Mouse (Mus musculus) heart, postnatal 0 days (tissue): ENCODE measurements around the gene Nrarp. TPM values are rescaled to one million over a fixed set of nuclear protein-coding genes. Genes with fewer than 3 reads are reported as not detected.

Source experiments
- ATAC-seq: fragments of 200-750 bp; cut with Nextera tagmentation; 2 replicates; pipeline ENCODE4 v1.8.0; 2017; ENCODE audit warnings: low read depth, moderate number of reproducible peaks, moderate library complexity; ENCODE audit not compliant: insufficient read depth
- DNase-seq: peaks from one replicate; pipeline ENCODE4 v3.0.0-alpha.2; 2016; ENCODE audit warnings: low spot score
- H3K27ac ChIP-seq: fragments of 300-500 bp; sonication (generic); 2 replicates; pipeline ENCODE4 v1.5.1; 2014; ENCODE audit warnings: low read depth, mild to moderate bottlenecking
- H3K27me3 ChIP-seq: fragments of 300-500 bp; sonication (generic); 2 replicates; pipeline ENCODE4 v1.6.1; 2014; ENCODE audit warnings: low read length, mixed read lengths; ENCODE audit not compliant: control insufficient read depth, insufficient read depth
- H3K36me3 ChIP-seq: fragments of 300-500 bp; sonication (generic); replicated peaks from 2 replicates; pipeline ENCODE4 v1.6.1; 2014; ENCODE audit warnings: low read length, mixed read lengths; ENCODE audit not compliant: control insufficient read depth, insufficient read depth
- H3K4me1 ChIP-seq: fragments of 300-500 bp; sonication (generic); 2 replicates; pipeline ENCODE4 v1.6.1; 2014; ENCODE audit warnings: antibody characterized with exemption; ENCODE audit not compliant: control insufficient read depth, insufficient read depth
- H3K4me2 ChIP-seq: fragments of 300-500 bp; sonication (generic); 2 replicates; pipeline ENCODE4 v1.6.1; 2014; ENCODE audit warnings: low read depth, mild to moderate bottlenecking, low read length, moderate library complexity
- H3K4me3 ChIP-seq: fragments of 300-500 bp; sonication (generic); 2 replicates; pipeline ENCODE4 v1.5.1; 2014; ENCODE audit warnings: low read depth, low read length
- H3K9ac ChIP-seq: fragments of 300-500 bp; sonication (generic); replicated peaks from 2 replicates; pipeline ENCODE4 v1.6.1; 2014; ENCODE audit warnings: low read depth, low read length, mixed read lengths
- H3K9me3 ChIP-seq: fragments of 300-500 bp; sonication (generic); replicated peaks from 2 replicates; pipeline ENCODE4 v1.6.1; 2016; ENCODE audit warnings: low read length; ENCODE audit not compliant: control insufficient read depth
- CTCF ChIP-seq: IDR thresholded peaks from 2 replicates; pipeline ENCODE4 v1.5.1; 2016; ENCODE audit warnings: antibody characterized with exemption, control low read depth, low read depth
- EP300 ChIP-seq: IDR thresholded peaks from 2 replicates; pipeline ENCODE4 v1.6.1; 2016; ENCODE audit warnings: antibody characterized with exemption, low read depth
- WGBS: fragments of 180-500 bp; shearing (Covaris S2); extraction: QIAGEN DNeasy Blood & Tissue Kit; methylation state at CpG from one replicate; pipeline ENCODE4 v1.1.7; 2014; 5-methylcytosine and 5-hydroxymethylcytosine counted together
- polyA plus RNA-seq: library from polyadenylated mRNA; unstranded; fragments of >200 nt; fragmentation: Nextera tagmentation; extraction: Ambion mirVana; gene quantifications from 2 replicates; pipeline ENCODE4 v1.2.1, GENCODE M21; 2015
- total RNA-seq: library from RNA; depleted of rRNA; stranded (reverse); fragments of >200 nt; gene quantifications from 2 replicates; pipeline ENCODE4 v1.2.3, GENCODE M21; 2014; ENCODE audit warnings: low replicate concordance

The Nrarp gene
- total and polyA plus RNA-seq, 2 experiments from 2014 or later = 8.8 to 38.1 TPM

DNA sequence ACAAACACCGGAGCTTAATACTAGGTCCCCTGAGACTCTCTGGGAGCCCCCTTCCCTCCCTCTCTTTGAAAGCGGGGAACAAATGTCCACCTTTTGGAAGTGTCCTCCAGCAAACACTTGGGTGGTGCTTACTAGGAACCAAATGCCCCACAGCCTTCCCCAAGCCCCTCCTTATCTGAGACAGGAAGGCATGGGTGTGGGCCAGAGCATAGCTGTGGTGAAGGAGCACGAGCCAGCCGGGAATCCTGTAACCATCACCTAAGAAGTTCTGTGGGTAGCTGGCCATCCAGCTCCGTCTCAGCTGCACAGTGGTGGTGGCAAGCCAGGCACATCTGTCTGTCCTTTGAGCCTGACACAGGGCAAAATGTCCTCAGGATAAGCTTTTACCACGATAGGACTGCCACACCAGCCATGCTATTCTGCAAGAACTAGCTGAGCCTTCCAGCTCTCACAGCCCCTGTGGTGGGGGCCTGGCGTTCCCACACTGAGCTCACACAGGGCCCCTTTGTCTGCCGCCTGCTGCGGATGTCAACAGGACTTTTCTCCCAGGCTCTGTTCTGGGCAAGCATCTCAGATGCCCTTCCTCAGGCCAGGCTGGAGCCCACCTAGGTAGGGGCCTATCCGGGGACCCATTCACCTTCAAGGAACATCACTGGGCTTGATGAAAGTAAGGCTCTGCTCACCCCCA lies 2.1 kb upstream of the Nrarp start:
- no peaks in the 10 kb centered on the region for H3K9me3 ChIP-seq
- H3K27me3 ChIP-seq = 0 out of 2 replicates have a peak, but pooled peaks cover 6% of the 10 kb centered on the region
- no peak overlapping the region for H3K4me3 ChIP-seq
- no peaks in the 10 kb centered on the region for H3K36me3 ChIP-seq
- DNase-seq (no peak), ATAC-seq (no peak)
- H3K4me2 ChIP-seq = peak overlapping the region; percentile 32; the same call in 1 of the 2 replicates
- H3K4me1 ChIP-seq = peaks cover 32% of the 10 kb centered on the region
- WGBS = 45% methylated on average over 10 of the region's 10 CpGs
- no peak for TF ChIP-seq EP300
- no peak for TF ChIP-seq CTCF
- H3K27ac ChIP-seq = peak overlapping the region; percentile 77
- no peak overlapping the region for H3K9ac ChIP-seq

- H3K4me1 ChIP-seq = peaks cover 35% of the 10 kb centered on the region
- H3K9ac ChIP-seq = 0 out of 2 replicates have a peak overlapping the region, but pooled peaks have one; percentile 35
- H3K36me3 ChIP-seq = no peaks in the 10 kb centered on the region
- peak overlapping the region; percentile 62 for H3K4me3 ChIP-seq
- H3K27ac ChIP-seq = peak overlapping the region; percentile 79
- H3K4me2 ChIP-seq = peak overlapping the region; percentile 82
- H3K9me3 ChIP-seq = no peaks in the 10 kb centered on the region
- DNase-seq = no peak
- ATAC-seq = no peak
- 0 out of 2 replicates have a peak, but pooled peaks cover 6% of the 10 kb centered on the region for H3K27me3 ChIP-seq
- 62% methylated on average over 15 of the region's 15 CpGs for WGBS
- TF ChIP-seq CTCF (no peak), EP300 (no peak)
Observed at GRCm38 (mm10) chr2:25179566-25180217, 866 bp upstream of the Nrarp start.

DNA sequence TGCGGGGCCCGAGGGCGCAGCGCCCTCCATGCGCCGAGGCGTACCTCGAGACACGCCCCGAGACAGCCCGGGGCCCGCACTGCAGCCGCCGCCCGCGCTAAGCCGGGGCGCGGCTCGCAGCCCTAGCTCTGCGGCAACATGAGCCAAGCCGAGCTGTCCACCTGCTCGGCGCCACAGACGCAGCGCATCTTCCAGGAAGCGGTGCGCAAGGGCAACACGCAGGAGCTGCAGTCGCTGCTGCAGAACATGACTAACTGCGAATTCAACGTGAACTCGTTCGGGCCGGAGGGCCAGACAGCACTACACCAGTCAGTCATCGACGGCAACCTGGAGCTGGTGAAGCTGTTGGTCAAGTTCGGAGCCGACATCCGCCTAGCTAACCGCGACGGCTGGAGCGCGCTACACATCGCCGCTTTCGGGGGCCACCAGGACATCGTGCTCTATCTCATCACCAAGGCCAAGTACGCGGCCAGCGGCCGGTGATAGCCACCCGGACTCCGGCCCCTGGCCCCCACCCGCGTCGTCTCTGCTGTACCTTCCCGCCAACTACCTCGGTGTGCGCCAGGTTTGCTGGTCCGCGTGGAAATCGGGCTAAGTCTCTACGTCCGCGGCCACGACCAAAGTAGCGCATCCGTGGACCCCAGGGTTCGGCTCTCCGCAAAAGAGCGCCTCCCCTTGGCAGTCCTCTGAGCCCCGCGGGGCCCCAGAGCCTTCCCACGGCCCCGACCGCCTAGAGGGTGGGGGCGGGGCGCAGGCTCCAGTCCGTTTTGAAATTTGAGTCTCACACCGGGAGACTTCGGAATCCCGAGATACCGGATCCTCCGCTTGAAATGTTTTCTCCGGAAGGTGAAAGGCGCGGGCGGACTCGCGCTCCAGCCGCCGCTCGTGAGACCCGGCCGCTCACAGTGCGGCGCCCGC lies 674 bp downstream of the Nrarp start:
- Histone ChIP-seq H3K9me3 (no peaks in the 10 kb centered on the region), H3K4me1 (peaks cover 37% of the 10 kb centered on the region), H3K9ac (peak overlapping the region; percentile 62), H3K27me3 (0 out of 2 replicates have a peak, but pooled peaks cover 6% of the 10 kb centered on the region), H3K36me3 (no peaks in the 10 kb centered on the region), H3K27ac (peak overlapping the region; percentile 86), H3K4me2 (peak overlapping the region; percentile 82), H3K4me3 (peak overlapping the region; percentile 62)
- ATAC-seq = peak; percentile 37
- TF ChIP-seq EP300 (no peak), CTCF (no peak)
- no peak for DNase-seq
- WGBS = under 1% methylated on average over 96 of the region's 100 CpGs

DNA sequence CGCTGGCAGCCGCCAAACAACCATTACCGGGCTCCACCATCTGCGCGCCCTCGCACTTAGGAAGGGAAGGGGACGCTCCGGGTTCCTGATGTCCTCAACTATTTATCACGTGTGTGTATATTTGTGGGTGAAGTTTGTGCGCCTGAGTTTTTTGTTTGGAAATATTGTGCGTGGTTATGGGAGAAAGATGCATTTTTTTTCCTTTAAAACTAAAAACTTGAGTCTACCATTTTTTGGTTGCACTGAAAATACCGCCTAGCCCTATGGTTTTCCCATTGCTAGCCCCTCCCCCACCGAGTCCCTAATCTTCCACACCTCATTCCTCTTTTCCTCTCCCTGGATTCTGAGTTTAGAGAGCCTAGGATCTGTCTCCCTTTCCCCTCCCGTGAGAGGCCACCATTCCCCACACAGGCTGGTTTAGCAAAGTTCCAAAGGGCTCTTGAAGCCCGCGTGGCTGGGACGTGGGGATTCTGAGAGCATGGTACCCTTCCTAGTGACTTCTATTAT lies 1.4 kb downstream of the Nrarp start:
- DNase-seq = no peak

DNA sequence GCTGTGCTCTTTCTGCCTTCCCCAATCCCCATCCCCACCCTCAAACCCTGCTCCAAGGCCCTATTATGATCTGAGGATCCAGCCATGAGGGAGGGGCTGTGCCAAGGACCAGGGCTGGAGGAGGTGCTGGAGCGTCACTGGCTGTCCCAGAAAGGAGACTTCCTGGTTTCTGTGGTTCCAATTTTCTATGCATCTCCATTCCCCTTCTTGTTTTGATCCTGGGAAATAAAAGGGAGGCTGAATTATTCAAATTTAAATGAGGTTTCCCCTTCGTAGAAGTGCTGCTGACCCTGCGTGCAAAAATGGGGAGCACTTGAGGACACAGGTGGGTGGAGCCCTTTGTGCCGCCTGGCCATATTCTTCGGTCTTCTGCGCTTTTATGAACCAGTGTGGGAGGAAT lies 2.1 kb downstream of the Nrarp start:
- H3K27ac ChIP-seq = no peak overlapping the region
- DNase-seq = no peak

More for the DNA sequence above, 1.4 kb downstream of the Nrarp start:
- H3K4me1 ChIP-seq = peaks cover 30% of the 10 kb centered on the region
- H3K27me3 ChIP-seq = 0 out of 2 replicates have a peak, but pooled peaks cover 6% of the 10 kb centered on the region
- H3K4me2 ChIP-seq = peak overlapping the region; percentile 82
- 1% methylated on average over 17 of the region's 17 CpGs for WGBS
- H3K27ac ChIP-seq = peak overlapping the region; percentile 86
- TF ChIP-seq EP300 = no peak
- TF ChIP-seq CTCF = no peak
- H3K9ac ChIP-seq = peak overlapping the region; percentile 62
- no peak for ATAC-seq
- H3K36me3 ChIP-seq = no peaks in the 10 kb centered on the region
- no peaks in the 10 kb centered on the region for H3K9me3 ChIP-seq
- peak overlapping the region; percentile 62 for H3K4me3 ChIP-seq

More for the DNA sequence above, 2.1 kb downstream of the Nrarp start:
- Histone ChIP-seq H3K9me3 (no peaks in the 10 kb centered on the region), H3K9ac (peak overlapping the region; percentile 31; the same call in 1 of the 2 replicates), H3K4me3 (peak overlapping the region; percentile 62), H3K4me1 (peaks cover 24% of the 10 kb centered on the region), H3K4me2 (peak overlapping the region; percentile 82), H3K36me3 (no peaks in the 10 kb centered on the region), H3K27me3 (0 out of 2 replicates have a peak, but pooled peaks cover 6% of the 10 kb centered on the region)
- ATAC-seq = no peak
- 25% methylated on average over 6 of the region's 6 CpGs for WGBS
- TF ChIP-seq CTCF (no peak), EP300 (no peak)
